Mouse (Mus musculus) liver, adult 2 months (tissue): ENCODE results near the gene Fer. TPM values are rescaled to one million over a fixed set of nuclear protein-coding genes. Genes with fewer than 3 reads are reported as not detected.

Experiments used
- DNase-seq: peaks from one replicate; pipeline ENCODE4 v3.0.0-alpha.2; 2011; ENCODE audit warnings: low read depth, low spot score; ENCODE audit errors: extremely low read depth
- H3K27ac ChIP-seq: fragments of 200-500 bp; replicated peaks from 2 replicates; pipeline ENCODE4 v1.5.1; 2012; ENCODE audit warnings: low read depth, mild to moderate bottlenecking, control low read depth, inconsistent platforms, low read length; ENCODE audit not compliant: insufficient read depth
- H3K27me3 ChIP-seq: fragments of 200-500 bp; 2 replicates; pipeline ENCODE4 v1.6.1; 2012; ENCODE audit warnings: mild to moderate bottlenecking, moderate library complexity, low read length, inconsistent platforms; ENCODE audit not compliant: control insufficient read depth, insufficient read depth
- H3K36me3 ChIP-seq: fragments of 200-500 bp; 2 replicates; pipeline ENCODE4 v1.6.1; 2012; ENCODE audit warnings: low read length, inconsistent platforms; ENCODE audit not compliant: control insufficient read depth, insufficient read depth
- H3K4me1 ChIP-seq: fragments of 200-500 bp; 2 replicates; pipeline ENCODE4 v1.6.1; 2011; ENCODE audit warnings: low read length; ENCODE audit not compliant: control insufficient read depth, insufficient read depth
- H3K4me3 ChIP-seq: fragments of 200-500 bp; 2 replicates; pipeline ENCODE4 v1.5.1; 2011; ENCODE audit warnings: low read depth, mild to moderate bottlenecking, control low read depth, low read length, moderate library complexity; ENCODE audit not compliant: insufficient read depth
- H3K79me2 ChIP-seq: fragments of 200-500 bp; 2 replicates; pipeline ENCODE4 v1.6.1; 2012; ENCODE audit warnings: inconsistent platforms, mild to moderate bottlenecking, low read length, moderate library complexity; ENCODE audit not compliant: control insufficient read depth, insufficient read depth
- H3K9ac ChIP-seq: fragments of 200-500 bp; 2 replicates; pipeline ENCODE4 v1.6.1; 2012; ENCODE audit warnings: low read depth, mild to moderate bottlenecking, control low read depth, inconsistent platforms, low read length
- CTCF ChIP-seq: fragments of 200-500 bp; IDR thresholded peaks from 2 replicates; pipeline ENCODE4 v1.5.1; 2011; ENCODE audit warnings: low read depth, low read length, control low read depth
- POLR2A ChIP-seq: fragments of 200-500 bp; IDR thresholded peaks from 2 replicates; pipeline ENCODE4 v1.6.1; 2011; ENCODE audit warnings: low read length, control low read depth; ENCODE audit not compliant: insufficient read depth; ENCODE audit errors: extremely low read depth
- WGBS: fragments of 180-500 bp; shearing (Covaris S2); methylation state at CpG from one replicate; pipeline ENCODE4 v1.1.7; 2018; 5-methylcytosine and 5-hydroxymethylcytosine counted together
- polyA plus RNA-seq: library from polyadenylated mRNA; depleted of rRNA; stranded (reverse); fragments of >200 nt; gene quantifications from 2 replicates; pipeline ENCODE4 v1.2.3, GENCODE M21; 2012
- total RNA-seq: library from RNA; depleted of rRNA; stranded (reverse); fragments of >200 nt; gene quantifications from 2 replicates; pipeline ENCODE4 v1.2.3, GENCODE M21; 2014

Gene Fer
- total and polyA plus RNA-seq, 2 experiments, result 1.3 to 12.0 TPM

DNA sequence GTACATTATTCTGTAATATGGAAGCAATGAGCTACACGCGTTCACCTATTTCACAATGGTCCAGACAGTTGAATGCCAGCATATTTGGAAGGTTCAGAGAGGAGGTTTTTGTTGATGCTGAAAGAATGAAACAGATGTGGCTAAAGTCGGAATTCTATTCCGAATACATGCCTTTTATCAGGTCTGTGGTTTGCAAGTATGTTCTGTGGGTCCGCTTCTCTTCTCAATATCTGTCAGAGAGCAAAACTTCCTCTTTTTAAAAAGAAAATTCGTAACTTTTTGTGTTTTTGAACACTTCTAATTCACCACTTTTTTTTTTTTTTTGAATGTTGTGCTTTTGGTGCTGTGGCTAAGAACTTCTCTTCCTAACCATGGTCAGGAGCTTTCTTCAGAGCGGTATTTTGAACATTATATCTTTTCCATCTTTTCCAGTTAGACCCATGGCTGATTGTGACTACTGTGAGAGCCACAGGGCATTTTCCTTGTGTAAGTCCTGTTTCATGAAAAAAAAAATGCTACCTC, 5.8 kb upstream of the Fer start:
- Histone ChIP-seq H3K4me3 (no peak overlapping the region), H3K27me3 (no peaks in the 10 kb centered on the region), H3K27ac (no peak overlapping the region), H3K4me1 (no peaks in the 10 kb centered on the region), H3K36me3 (no peaks in the 10 kb centered on the region), H3K79me2 (no peaks in the 10 kb centered on the region), H3K9ac (no peak overlapping the region)
- WGBS, result 91% methylated on average over 7 of the region's 7 CpGs
- no peak for TF ChIP-seq CTCF
- no peak for TF ChIP-seq POLR2A
- DNase-seq, result no peak

DNA sequence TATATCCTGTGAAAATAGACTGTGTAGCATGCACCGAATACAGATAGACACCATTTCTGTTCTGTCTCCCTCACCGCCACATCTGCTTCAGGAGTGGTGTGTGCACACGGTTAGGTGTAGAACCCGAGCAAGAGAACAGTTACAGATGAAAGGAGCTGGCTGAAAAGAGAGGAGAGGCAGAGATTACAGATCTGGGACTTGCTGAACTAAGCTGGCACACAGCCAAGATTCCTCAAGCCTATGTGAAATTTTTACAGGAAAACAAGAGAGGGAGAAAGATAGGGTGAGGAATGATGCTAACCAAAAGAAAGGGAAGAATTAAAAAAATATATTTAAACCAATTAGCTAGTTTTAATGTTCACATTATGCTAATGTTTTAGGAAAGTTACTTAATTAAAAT, 1.9 kb upstream of the Fer start:
- 62% methylated on average over 4 of the region's 4 CpGs for WGBS
- peak; percentile 12 for DNase-seq

DNA sequence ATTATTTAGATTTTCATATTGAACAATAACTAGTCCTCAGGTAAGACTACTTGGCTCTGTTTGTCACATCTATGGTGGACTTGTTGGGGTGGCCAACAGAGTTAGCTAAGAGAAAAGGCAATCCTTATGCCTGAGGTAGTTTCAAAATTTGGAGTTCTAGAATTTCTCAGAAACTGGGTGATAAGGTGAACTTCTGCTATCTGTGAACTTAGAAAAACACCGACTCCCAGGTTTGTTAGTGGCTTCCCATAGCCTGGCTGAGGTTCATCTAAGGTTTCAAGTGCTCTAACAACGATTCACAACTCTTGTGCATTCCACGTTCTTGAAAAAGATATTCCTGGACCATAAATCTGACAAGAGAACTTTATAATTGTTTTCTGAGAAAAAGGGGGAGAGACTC, 463 bp upstream of the Fer start:
- H3K27ac ChIP-seq, result no peak overlapping the region
- H3K36me3 ChIP-seq, result no peaks in the 10 kb centered on the region
- no peaks in the 10 kb centered on the region for H3K79me2 ChIP-seq
- WGBS, result 65% methylated on average over 3 of the region's 3 CpGs
- no peak for DNase-seq
- no peaks in the 10 kb centered on the region for H3K27me3 ChIP-seq
- no peak overlapping the region for H3K4me3 ChIP-seq
- no peak overlapping the region for H3K9ac ChIP-seq
- TF ChIP-seq CTCF (no peak), POLR2A (no peak)
- peaks cover 6% of the 10 kb centered on the region for H3K4me1 ChIP-seq

More for the DNA sequence above, 1.9 kb upstream of the Fer start:
- peaks cover 6% of the 10 kb centered on the region for H3K4me1 ChIP-seq
- TF ChIP-seq POLR2A (no peak), CTCF (no peak)
- H3K27me3 ChIP-seq, result no peaks in the 10 kb centered on the region
- no peak overlapping the region for H3K27ac ChIP-seq
- no peaks in the 10 kb centered on the region for H3K36me3 ChIP-seq
- no peak overlapping the region for H3K9ac ChIP-seq
- H3K79me2 ChIP-seq, result no peaks in the 10 kb centered on the region
- no peak overlapping the region for H3K4me3 ChIP-seq

DNA sequence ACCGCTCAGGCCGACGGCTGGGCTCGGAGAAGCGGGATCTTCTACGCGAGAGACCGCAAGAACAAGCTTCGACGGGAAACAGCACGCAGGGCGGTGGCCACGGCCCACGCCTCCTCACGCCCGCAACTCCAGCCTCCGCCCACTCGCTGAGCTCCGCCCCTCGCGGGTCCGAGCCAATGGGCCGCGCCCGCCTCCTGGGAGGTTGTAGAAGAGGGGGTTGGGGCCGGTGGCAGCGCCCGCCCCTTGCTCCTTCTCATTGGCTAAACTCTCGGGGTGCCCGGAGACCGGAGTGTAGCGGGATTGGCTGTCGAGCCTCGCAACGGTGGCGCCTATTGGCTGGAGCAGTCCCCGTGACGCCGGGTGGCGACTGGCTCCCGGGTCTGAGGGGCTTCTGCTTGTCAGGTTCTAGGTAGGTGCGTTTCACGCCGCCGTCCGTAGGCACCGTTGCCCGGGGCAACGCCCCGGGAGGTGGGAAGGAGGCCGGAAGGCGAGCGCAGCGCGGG, 836 bp downstream of the Fer start, which contains the start of gene A930002H24Rik:
Gene A930002H24Rik (minus strand): TSS at position 145 of the 503 bp plus-strand sequence.
- TF ChIP-seq POLR2A (peak; percentile 62; the same call in 1 of the 2 replicates), CTCF (no peak)
- H3K4me1 ChIP-seq, result peaks cover 6% of the 10 kb centered on the region
- peak within 1 kb of the TSS; percentile 94 for H3K9ac ChIP-seq
- H3K79me2 ChIP-seq, result peaks cover under 1% of the 10 kb centered on the region; the same call in 1 of the 2 replicates
- H3K4me3 ChIP-seq, result peak within 1 kb of the TSS; percentile 81
- WGBS, result under 1% methylated on average over 55 of the region's 55 CpGs
- no peaks in the 10 kb centered on the region for H3K27me3 ChIP-seq
- H3K36me3 ChIP-seq, result no peaks in the 10 kb centered on the region
- peak within 1 kb of the TSS; percentile 83 for H3K27ac ChIP-seq
- DNase-seq, result peak; percentile 86

DNA sequence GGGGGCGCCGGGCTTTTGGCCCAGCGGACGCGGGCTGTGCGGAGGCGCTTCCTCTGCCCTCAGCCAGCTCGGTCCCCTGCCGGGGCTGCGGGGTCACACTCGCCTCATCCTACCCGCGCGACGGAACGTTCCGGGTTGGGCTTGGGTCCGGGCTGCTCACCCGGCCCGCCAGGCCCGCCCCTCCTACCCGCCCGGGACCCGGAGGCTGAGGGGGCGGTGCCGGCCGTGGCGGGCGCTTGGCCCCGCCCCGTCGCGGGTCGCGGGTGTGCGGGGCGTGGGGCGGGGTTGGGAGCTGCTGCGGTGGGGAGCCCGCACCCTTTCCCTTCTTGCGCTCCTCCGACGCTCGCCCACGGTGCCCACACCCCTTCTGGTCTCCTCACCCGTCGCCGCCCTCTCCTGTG, 1.3 kb downstream of the Fer start:
- peaks cover 3% of the 10 kb centered on the region; the same call in 1 of the 2 replicates for H3K79me2 ChIP-seq
- DNase-seq, result no peak
- H3K27me3 ChIP-seq, result no peaks in the 10 kb centered on the region
- no peaks in the 10 kb centered on the region for H3K36me3 ChIP-seq
- TF ChIP-seq CTCF, result no peak
- TF ChIP-seq POLR2A, result no peak
- H3K9ac ChIP-seq, result peak overlapping the region; percentile 94
- peak overlapping the region; percentile 81 for H3K4me3 ChIP-seq
- peaks cover 6% of the 10 kb centered on the region for H3K4me1 ChIP-seq
- WGBS, result under 1% methylated on average over 42 of the region's 48 CpGs
- H3K27ac ChIP-seq, result peak overlapping the region; percentile 83

DNA sequence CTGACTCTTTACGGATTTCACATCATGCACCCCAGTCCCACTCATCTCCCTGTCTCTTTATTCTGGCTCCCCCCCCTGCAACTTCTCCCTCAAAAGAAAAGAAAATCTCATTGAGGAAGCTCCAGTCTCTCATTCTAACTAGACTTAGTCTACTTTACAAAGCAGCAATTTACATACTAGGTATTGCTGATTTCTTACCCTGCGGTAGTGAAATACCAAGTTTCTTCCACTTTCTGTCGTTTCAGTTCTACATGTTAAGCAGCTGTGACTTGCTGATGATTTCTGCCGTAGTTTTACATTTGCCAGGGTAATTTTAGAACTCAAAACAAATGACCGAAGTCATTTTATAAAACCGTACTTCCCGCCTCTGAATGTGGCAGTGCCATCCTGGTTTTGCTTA, 8.9 kb downstream of the Fer start:
- no peak overlapping the region for H3K4me3 ChIP-seq
- TF ChIP-seq POLR2A (no peak), CTCF (no peak)
- H3K79me2 ChIP-seq, result peaks cover 14% of the 10 kb centered on the region
- H3K27ac ChIP-seq, result no peak overlapping the region
- no peak for DNase-seq
- H3K4me1 ChIP-seq, result no peaks in the 10 kb centered on the region
- no peaks in the 10 kb centered on the region for H3K27me3 ChIP-seq
- H3K36me3 ChIP-seq, result no peaks in the 10 kb centered on the region
- no peak overlapping the region for H3K9ac ChIP-seq
- 91% methylated on average over 7 of the region's 7 CpGs for WGBS
